Mouse (Mus musculus): ENCODE measurements around the gene Rtn1. TPM values are rescaled to one million over a fixed set of nuclear protein-coding genes. Genes with fewer than 3 reads are reported as not detected.

Rtn1 gene
- polyA plus RNA-seq, 1 experiment from 2014 or later, result 1.2 TPM

DNA sequence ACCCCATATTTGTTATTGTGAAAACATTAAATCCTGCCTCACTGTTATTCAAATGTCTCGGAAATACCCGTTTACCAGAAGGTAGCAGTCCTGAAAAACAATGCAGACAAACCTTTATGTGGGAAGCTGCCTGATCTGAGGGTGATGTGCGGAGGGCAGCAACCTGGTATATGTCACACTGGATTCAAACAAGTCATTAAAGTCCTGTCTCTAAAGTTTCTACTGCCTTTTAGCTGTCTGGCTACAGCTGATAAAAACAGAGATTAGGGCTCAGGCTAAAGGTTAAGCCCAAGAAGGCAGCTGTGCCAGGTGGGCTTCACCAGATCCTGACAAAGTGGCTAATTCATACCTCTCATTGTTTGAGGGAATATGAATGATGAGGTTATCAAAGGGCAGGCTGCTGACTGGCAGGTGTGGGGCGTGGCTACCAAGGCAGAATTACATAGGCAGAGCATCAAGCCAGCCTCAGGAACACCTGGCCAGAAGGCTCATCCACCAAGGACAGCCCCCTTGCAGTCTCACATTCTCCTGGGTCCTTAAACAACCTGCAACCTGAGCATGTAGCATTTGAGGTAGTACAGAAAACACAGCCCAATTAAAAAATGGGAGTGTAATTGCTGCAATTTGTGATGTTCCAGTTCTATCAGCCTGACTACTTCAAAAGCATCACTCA is 121.4 kb downstream of the Rtn1 start:
- no peak for ATAC-seq
- Histone ChIP-seq H3K9me3 (replicated peaks) (no peaks in the 10 kb centered on the region), H3K9ac (no peak overlapping the region), H3K4me2 (no peak overlapping the region), H3K4me3 (no peak overlapping the region), H3K27me3 (replicated peaks) (no peaks in the 10 kb centered on the region), H3K27ac (no peak overlapping the region), H3K36me3 (no peaks in the 10 kb centered on the region), H3K4me1 (no peaks in the 10 kb centered on the region)
- 61% methylated on average over 4 of the region's 4 CpGs for WGBS (ENCODE audit: insufficient replicate concordance)

DNA sequence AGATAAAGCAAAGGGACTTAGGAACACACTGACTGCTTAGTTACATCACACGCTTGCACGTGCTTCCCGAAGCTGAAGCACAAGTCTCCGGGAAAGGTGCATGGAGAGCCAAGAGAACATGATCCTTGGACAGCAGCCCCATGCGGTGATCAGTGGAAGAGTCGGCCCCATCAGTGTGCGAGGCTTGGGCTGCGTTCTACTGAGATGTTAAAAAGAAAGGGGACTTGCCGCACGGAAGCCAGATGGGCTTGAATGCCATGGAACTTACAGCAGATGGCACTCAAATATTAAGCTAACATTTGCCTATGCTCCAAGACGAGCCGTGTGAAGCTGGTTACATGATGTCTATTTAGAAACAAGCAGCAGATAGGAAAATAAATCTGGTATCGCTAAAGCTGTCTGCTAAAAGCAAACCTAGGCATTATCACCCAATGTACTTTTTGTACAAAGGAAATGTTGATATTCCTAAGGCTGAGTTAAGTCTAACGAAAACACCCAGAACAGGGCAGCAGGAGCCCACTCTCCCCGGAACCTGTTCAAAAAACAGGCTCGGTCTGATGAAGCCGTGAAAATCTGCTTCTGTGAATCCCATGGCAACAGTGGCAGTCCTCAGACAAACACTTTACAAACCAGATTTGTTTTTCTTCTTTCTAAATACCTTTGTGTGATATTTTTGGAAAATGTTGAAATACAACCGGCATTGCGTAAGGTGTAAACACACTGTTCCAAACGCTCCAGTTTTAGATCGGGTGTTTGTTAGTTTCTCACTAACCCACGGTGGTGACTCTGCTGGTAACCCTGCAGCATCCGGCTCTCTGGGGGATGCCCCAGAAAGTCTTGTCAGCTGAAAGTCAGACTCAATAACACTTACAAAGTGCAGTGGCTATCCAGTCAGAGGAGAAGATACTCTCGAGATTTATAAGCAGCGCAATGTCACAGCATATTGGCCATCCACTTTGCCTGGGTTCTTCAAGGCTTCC is 123.2 kb downstream of the Rtn1 start:
- H3K9ac ChIP-seq, result no peak overlapping the region
- no peak for ATAC-seq
- no peaks in the 10 kb centered on the region for H3K9me3 ChIP-seq (replicated peaks)
- H3K4me2 ChIP-seq, result no peak overlapping the region
- no peaks in the 10 kb centered on the region for H3K27me3 ChIP-seq (replicated peaks)
- H3K27ac ChIP-seq, result no peak overlapping the region
- no peak overlapping the region for H3K4me3 ChIP-seq
- H3K4me1 ChIP-seq, result no peaks in the 10 kb centered on the region
- 71% methylated on average over 25 of the region's 25 CpGs for WGBS (ENCODE audit: insufficient replicate concordance)
- H3K36me3 ChIP-seq, result no peaks in the 10 kb centered on the region

DNA sequence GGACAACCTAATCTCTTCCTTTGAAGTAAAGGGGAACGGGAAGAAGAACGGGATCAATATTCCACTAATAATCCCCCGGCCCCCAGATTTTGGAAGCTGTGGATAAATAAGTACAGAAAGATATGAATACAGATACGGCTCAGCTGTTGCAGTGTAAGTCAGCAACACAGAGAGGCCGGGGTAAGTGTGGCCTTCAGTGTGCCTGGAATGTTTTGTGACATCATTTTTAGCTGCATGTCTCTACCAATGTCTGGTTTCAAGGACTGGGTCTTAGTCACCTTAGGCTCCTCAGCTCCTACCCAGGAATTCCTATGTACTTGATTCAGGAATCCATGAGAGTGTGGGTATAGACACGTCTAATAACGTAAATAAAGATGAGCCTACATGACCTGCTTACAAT is 124.3 kb downstream of the Rtn1 start:
- H3K4me2 ChIP-seq, result no peak overlapping the region
- 74% methylated on average over 7 of the region's 7 CpGs for WGBS (ENCODE audit: insufficient replicate concordance)
- no peak for ATAC-seq
- no peak overlapping the region for H3K27ac ChIP-seq
- no peaks in the 10 kb centered on the region for H3K36me3 ChIP-seq
- no peak overlapping the region for H3K4me3 ChIP-seq
- H3K9ac ChIP-seq, result no peak overlapping the region
- H3K4me1 ChIP-seq, result no peaks in the 10 kb centered on the region
- H3K9me3 ChIP-seq (replicated peaks), result no peaks in the 10 kb centered on the region
- no peaks in the 10 kb centered on the region for H3K27me3 ChIP-seq (replicated peaks)

DNA sequence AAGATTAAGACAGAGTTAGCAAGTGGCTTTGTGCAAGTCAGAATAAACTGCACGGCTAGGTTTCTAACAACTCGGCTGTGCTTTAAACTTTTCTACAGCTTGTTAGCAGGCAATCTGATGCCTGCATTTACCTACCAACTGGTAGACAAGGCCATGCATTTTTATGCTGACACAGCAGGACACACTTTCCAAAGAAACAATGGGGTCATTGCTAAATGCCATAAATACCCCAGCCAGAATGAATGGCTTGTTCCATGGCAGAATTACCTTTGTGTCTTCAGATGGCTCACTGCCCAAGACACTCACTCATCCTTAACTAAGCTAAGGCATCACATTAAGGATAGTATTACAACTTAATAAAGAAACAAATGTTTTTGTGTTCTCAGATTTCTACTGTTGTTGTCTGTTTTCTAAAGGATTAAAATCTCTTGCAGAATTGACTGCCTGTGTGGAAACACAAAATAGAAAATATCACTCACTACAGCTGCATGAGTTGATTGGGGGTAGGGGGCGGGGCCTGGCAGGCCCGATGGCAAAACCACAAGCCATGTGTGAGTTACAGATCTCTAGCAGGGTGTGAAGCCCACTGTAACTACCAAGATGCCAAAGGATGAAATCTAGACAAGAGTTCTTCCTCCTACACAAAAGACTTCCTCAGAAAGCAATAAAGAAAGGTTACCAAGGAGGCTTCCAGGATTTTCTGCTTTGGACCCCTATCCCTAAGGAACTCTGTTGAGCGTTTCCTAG is 129.6 kb downstream of the Rtn1 start:
- no peaks in the 10 kb centered on the region for H3K36me3 ChIP-seq
- no peak for ATAC-seq
- H3K9ac ChIP-seq, result no peak overlapping the region
- no peaks in the 10 kb centered on the region for H3K27me3 ChIP-seq (replicated peaks)
- H3K9me3 ChIP-seq (replicated peaks), result no peaks in the 10 kb centered on the region
- H3K4me1 ChIP-seq, result no peaks in the 10 kb centered on the region
- WGBS (ENCODE audit: insufficient replicate concordance), result 62% methylated on average over 5 of the region's 5 CpGs
- no peak overlapping the region for H3K4me3 ChIP-seq
- H3K4me2 ChIP-seq, result no peak overlapping the region
- H3K27ac ChIP-seq, result no peak overlapping the region

DNA sequence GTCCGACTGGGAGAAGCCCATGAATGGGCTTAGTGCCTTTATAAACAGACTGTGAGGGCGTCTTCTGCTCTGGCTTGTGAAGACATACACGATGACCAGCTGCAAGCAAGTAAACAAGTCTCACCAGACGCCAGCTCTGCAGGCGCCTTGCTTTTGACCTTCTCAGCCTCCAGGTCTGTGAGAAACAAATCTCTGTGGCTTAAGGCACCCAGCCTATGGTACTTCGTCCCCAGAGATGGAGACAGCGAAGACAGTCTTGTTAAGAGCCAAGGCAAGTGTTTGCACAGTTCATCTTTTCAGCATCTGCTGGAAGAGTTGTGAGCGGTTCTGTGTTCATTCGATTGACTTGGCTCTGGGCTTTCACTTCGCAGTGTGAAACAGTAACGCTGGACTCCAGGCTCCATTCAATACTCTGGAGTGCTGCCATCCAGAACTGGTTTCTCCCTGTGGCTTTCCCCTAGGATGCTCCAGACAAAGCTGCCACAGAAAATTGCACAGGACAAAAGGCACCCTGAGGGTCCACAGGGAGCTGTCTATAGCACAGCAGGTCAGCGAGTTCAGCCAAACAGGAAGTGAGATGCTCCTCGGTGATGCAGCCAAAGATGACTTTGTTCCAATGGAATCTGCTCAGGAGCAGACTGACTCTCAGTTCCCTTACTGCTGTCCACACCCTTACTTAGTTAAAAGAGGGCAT is 135.0 kb downstream of the Rtn1 start:
- Histone ChIP-seq H3K4me1 (no peaks in the 10 kb centered on the region), H3K9ac (no peak overlapping the region), H3K9me3 (replicated peaks) (no peaks in the 10 kb centered on the region), H3K27ac (no peak overlapping the region), H3K36me3 (no peaks in the 10 kb centered on the region), H3K4me3 (no peak overlapping the region), H3K27me3 (replicated peaks) (no peaks in the 10 kb centered on the region), H3K4me2 (no peak overlapping the region)
- ATAC-seq, result no peak
- WGBS (ENCODE audit: insufficient replicate concordance), result 62% methylated on average over 13 of the region's 13 CpGs

DNA sequence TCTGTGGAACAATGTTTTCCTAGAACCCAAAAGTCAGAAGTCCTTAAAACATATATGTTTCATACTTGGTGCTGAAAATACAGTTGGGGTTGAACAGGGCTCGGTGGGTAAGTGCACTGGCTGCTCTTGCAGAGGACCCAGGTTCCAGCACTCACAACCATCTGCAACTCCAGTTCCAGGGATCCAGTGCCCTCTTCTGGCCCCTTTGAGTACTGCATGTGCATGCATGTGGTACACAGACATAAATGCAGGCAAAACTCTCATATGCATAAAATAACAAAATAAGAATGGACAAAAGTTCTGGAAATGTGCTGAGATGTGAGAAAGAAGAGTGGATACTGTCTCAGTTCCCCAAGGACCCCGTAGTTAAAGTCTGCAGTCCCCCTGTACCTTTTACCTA is 141.2 kb downstream of the Rtn1 start:
- Histone ChIP-seq H3K27me3 (replicated peaks) (no peaks in the 10 kb centered on the region), H3K36me3 (no peaks in the 10 kb centered on the region), H3K9me3 (replicated peaks) (no peaks in the 10 kb centered on the region), H3K4me1 (peaks cover 9% of the 10 kb centered on the region; the same call in 1 of the 2 replicates), H3K4me3 (no peak overlapping the region), H3K4me2 (no peak overlapping the region), H3K27ac (no peak overlapping the region), H3K9ac (no peak overlapping the region)
- no peak for ATAC-seq
- 61% methylated on average over 2 of the region's 2 CpGs for WGBS (ENCODE audit: insufficient replicate concordance)

DNA sequence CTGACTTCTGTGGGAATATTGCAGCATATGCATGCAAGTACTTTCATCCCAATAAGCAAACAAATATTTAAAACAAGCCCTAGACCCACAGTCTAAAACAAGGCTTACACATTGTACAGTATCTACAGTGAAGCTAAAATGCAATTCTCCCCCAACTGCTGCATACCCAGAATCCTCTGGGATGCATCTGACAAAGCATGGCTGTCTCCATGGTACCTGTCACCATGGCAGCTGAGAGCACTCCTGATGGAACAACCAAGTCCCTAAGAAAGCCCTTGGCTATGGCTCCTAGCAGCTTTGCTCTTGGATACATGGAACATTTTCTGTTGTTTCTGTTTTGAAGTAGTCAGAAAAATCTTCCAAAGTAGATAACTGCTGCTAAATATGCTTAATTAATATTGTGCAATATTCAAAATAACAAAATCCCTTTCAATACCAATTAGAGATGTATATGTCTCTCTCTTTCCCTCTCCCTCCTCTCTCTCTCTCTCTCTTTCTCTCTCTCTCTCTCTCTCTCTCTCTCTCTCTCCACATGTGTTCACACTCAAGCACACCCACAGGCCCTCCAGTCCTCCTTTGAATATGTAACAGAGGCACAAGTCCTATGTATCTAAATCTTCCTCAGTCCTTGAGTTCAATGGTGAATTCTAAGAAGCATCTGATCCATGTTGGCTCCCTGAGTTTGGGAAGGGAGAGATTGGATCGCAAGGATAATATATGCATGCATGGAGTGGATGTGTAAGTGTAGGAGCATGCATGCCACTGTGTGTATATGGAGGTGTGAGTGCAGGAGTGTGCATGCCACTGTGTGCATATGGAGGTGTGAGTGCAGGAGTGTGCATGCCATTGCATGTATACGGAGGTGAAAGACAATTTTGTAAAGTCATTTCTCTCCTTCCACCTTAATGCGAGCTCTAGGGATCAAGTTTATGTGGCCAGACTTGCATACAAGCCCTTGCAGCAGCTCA is 143.3 kb downstream of the Rtn1 start:
- 70% methylated on average over 3 of the region's 3 CpGs for WGBS (ENCODE audit: insufficient replicate concordance)
- Histone ChIP-seq H3K27ac (no peak overlapping the region), H3K4me1 (peaks cover 9% of the 10 kb centered on the region; the same call in 1 of the 2 replicates), H3K36me3 (no peaks in the 10 kb centered on the region), H3K4me2 (no peak overlapping the region), H3K27me3 (replicated peaks) (no peaks in the 10 kb centered on the region), H3K9ac (no peak overlapping the region), H3K4me3 (no peak overlapping the region), H3K9me3 (replicated peaks) (no peaks in the 10 kb centered on the region)
- ATAC-seq, result no peak

DNA sequence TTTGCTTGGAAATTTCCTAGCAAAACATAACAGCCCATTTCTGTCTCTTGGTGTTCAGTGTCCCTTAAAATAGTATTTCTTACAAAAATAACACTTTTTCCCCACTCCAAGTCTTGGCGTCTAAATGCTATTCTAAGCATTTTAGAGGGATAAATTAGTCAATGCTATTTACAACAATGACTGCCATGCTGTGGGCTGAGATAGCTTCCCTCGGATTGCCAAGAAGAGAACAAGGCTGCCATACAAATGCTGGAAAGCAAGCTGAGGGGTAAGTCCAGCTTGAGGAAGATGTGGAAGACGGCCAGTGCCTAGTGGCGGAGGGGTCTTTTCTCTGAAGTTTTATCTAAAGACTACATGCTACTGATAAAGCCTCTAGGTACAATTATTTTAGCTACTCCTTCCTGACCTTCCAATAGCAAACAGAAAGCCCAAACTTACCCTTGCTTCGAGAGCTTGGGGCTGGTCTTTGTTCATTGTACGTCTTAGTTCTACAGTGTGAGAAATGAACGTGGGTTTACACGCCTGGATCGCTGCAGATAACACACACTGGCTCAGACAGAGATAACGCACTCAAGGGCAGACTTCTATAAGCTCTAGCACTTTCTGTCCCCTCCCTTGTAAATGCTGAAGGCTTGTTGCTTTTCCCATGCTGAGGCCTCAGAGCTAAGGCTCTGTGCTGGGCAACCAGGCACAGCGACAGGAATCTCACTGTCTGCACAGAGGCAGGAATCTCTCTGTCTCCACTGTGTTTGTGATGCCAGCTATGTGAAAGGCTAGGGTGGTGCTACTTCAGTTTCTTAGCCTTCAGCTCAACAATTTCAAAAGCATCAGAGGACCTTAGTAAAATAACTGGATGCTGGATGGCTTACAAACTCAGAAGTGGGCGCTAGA is 145.4 kb downstream of the Rtn1 start:
- 40% methylated on average over 12 of the region's 12 CpGs for WGBS (ENCODE audit: insufficient replicate concordance)
- no peaks in the 10 kb centered on the region for H3K36me3 ChIP-seq
- no peaks in the 10 kb centered on the region for H3K27me3 ChIP-seq (replicated peaks)
- H3K4me2 ChIP-seq, result no peak overlapping the region
- no peaks in the 10 kb centered on the region for H3K9me3 ChIP-seq (replicated peaks)
- peaks cover 9% of the 10 kb centered on the region; the same call in 1 of the 2 replicates for H3K4me1 ChIP-seq
- H3K9ac ChIP-seq, result no peak overlapping the region
- H3K27ac ChIP-seq, result no peak overlapping the region
- ATAC-seq, result peak; percentile 70
- H3K4me3 ChIP-seq, result no peak overlapping the region

DNA sequence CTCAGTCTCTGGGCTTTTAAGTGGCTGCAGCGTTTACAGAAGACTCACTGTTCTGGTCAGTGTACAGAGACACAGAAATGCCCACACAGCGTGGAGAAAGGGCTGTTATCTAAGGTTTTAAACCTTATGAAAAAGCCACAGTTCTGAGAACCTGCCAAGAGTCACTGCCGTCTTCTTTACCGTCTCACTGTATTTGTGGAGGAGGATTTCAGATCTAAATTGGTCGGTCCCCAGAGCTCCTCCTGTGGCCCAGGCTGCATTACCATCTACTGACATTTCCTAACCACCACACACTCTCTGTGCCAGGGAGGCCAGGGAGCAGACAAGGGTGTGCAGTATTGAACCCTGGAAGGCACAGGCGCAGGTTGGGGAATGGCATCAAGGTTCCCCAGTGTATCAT is 151.9 kb downstream of the Rtn1 start:
- no peaks in the 10 kb centered on the region for H3K4me1 ChIP-seq
- 69% methylated on average over 6 of the region's 6 CpGs for WGBS (ENCODE audit: insufficient replicate concordance)
- ATAC-seq, result no peak
- H3K9ac ChIP-seq, result no peak overlapping the region
- no peaks in the 10 kb centered on the region for H3K36me3 ChIP-seq
- H3K9me3 ChIP-seq (replicated peaks), result no peaks in the 10 kb centered on the region
- H3K4me2 ChIP-seq, result no peak overlapping the region
- H3K4me3 ChIP-seq, result no peak overlapping the region
- no peak overlapping the region for H3K27ac ChIP-seq
- no peaks in the 10 kb centered on the region for H3K27me3 ChIP-seq (replicated peaks)

DNA sequence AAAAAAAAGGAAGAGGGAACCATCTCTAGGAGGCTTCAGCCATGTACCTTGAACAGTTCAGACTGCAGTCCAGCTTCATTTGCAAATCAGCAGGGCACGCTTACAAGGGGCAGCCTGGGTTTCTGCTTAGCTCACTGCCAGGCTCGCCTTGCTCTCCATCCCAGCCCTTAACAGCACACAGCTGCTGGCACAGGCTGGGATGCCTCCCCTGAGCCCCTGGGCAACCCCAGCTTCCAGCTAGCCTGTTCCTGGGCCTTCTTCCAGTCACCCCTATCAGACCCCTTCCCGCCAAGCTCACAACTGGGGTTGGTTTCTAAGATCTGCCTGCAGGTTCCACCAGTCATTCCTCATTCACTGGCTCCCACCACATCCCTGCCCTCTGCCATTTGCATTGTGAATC is 155.8 kb downstream of the Rtn1 start:
- H3K36me3 ChIP-seq, result no peaks in the 10 kb centered on the region
- no peak overlapping the region for H3K4me3 ChIP-seq
- ATAC-seq, result no peak
- H3K4me1 ChIP-seq, result no peaks in the 10 kb centered on the region
- no peak overlapping the region for H3K4me2 ChIP-seq
- no peaks in the 10 kb centered on the region for H3K9me3 ChIP-seq (replicated peaks)
- H3K27ac ChIP-seq, result no peak overlapping the region
- H3K27me3 ChIP-seq (replicated peaks), result no peaks in the 10 kb centered on the region
- no peak overlapping the region for H3K9ac ChIP-seq
- WGBS (ENCODE audit: insufficient replicate concordance), result 59% methylated on average over 3 of the region's 3 CpGs

Measured in liver, embryonic 12.5 days (tissue).